Mouse (Mus musculus): ENCODE results near the gene Phactr1. TPM values are rescaled to one million over a fixed set of nuclear protein-coding genes. Genes with fewer than 3 reads are reported as not detected.

Gene Phactr1
- total and polyA plus RNA-seq, 3 experiments = not detected

- Histone ChIP-seq H3K9ac (ENCODE audit: control insufficient read depth, low read depth, low read length, poor library complexity, severe bottlenecking) (no peak overlapping the region), H3K4me3 (ENCODE audit: control insufficient read depth in 1 of 2, insufficient read depth in 1 of 2, low read depth in 2 of 2, low read length in 2 of 2) (no peak overlapping the region), H3K36me3 (ENCODE audit: control insufficient read depth in 1 of 2, insufficient read depth in 2 of 2, low read length in 2 of 2) (no peaks in the 10 kb centered on the region), H3K4me1 (ENCODE audit: control insufficient read depth in 1 of 2, insufficient read depth in 2 of 2, low read length in 2 of 2) (no peaks in the 10 kb centered on the region), H3K27me3 (ENCODE audit: control insufficient read depth in 1 of 2, insufficient read depth in 2 of 2, low read length in 2 of 2) (no peaks in the 10 kb centered on the region), H3K79me2 (ENCODE audit: control insufficient read depth, insufficient read depth, low read length, poor library complexity) (no peaks in the 10 kb centered on the region), H3K9me3 (replicated peaks; ENCODE audit: insufficient read depth, low read length) (no peaks in the 10 kb centered on the region), H3K27ac (ENCODE audit: control insufficient read depth, low read depth, low read length) (no peak overlapping the region)
- no peak for DNase-seq (ENCODE audit: low read depth, low spot score)
- no peak for TF ChIP-seq NRF1 (IDR thresholded peaks at IDR 0.05; ENCODE audit: insufficient read depth, low read depth, low read length, poor library complexity, severe bottlenecking)
- no peak for TF ChIP-seq TBP (IDR thresholded peaks at IDR 0.05; ENCODE audit: low read depth, low read length)
- TF ChIP-seq ETS1 (IDR thresholded peaks at IDR 0.05; ENCODE audit: low read depth, low read length) = no peak
- TF ChIP-seq ZNF384 (IDR thresholded peaks at IDR 0.05; ENCODE audit: low read depth, low read length) = no peak
- no peak for TF ChIP-seq ELF1 (IDR thresholded peaks at IDR 0.05; ENCODE audit: low read depth, low read length)
- no peak for TF ChIP-seq MYB (IDR thresholded peaks at IDR 0.05; ENCODE audit: low read depth, low read length)
- TF ChIP-seq MEF2A (IDR thresholded peaks at IDR 0.05; ENCODE audit: extremely low read depth, insufficient replicate concordance, low read depth, low read length, poor library complexity, severe bottlenecking) = no peak
- TF ChIP-seq RAD21 (IDR thresholded peaks at IDR 0.05; ENCODE audit: low read depth, low read length) = no peak
- TF ChIP-seq USF2 (IDR thresholded peaks at IDR 0.05; ENCODE audit: borderline replicate concordance in 1 of 2, insufficient read depth in 1 of 2, low read depth in 1 of 2, low read length in 2 of 2) = no peak
- no peak for TF ChIP-seq SIN3A (IDR thresholded peaks at IDR 0.05; ENCODE audit: low read length)
- no peak for TF ChIP-seq JUND (IDR thresholded peaks at IDR 0.05; ENCODE audit: low read depth, low read length)
- TF ChIP-seq GABPA (IDR thresholded peaks at IDR 0.05; ENCODE audit: low read depth, low read length) = no peak
Observed at GRCm38 (mm10) chr13:43158281-43158680, 477.9 kb downstream of the Phactr1 start.

GRCm38 (mm10) chr13:43159429-43159828 is 479.0 kb downstream of the Phactr1 start:
- no peak overlapping the region for H3K27ac ChIP-seq (ENCODE audit: control insufficient read depth, low read depth, low read length)
- no peaks in the 10 kb centered on the region for H3K9me3 ChIP-seq (replicated peaks; ENCODE audit: insufficient read depth, low read length)
- H3K4me1 ChIP-seq (ENCODE audit: control insufficient read depth in 1 of 2, insufficient read depth in 2 of 2, low read length in 2 of 2) = no peaks in the 10 kb centered on the region
- no peak overlapping the region for H3K9ac ChIP-seq (ENCODE audit: control insufficient read depth, low read depth, low read length, poor library complexity, severe bottlenecking)
- no peak for TF ChIP-seq MAX (IDR thresholded peaks at IDR 0.05; ENCODE audit: low read length)
- no peaks in the 10 kb centered on the region for H3K27me3 ChIP-seq (ENCODE audit: control insufficient read depth in 1 of 2, insufficient read depth in 2 of 2, low read length in 2 of 2)
- no peaks in the 10 kb centered on the region for H3K79me2 ChIP-seq (ENCODE audit: control insufficient read depth, insufficient read depth, low read length, poor library complexity)
- no peak overlapping the region for H3K4me3 ChIP-seq (ENCODE audit: control insufficient read depth in 1 of 2, insufficient read depth in 1 of 2, low read depth in 2 of 2, low read length in 2 of 2)
- H3K36me3 ChIP-seq (ENCODE audit: control insufficient read depth in 1 of 2, insufficient read depth in 2 of 2, low read length in 2 of 2) = no peaks in the 10 kb centered on the region
- no peak for DNase-seq (ENCODE audit: low read depth, low spot score)

- no peak for DNase-seq (ENCODE audit: low read depth, low spot score)
- no peaks in the 10 kb centered on the region; the same call in 1 of the 2 replicates for H3K79me2 ChIP-seq (ENCODE audit: control insufficient read depth, insufficient read depth, low read length, poor library complexity)
Observed at GRCm38 (mm10) chr13:43167721-43168120, 487.3 kb downstream of the Phactr1 start.

More at GRCm38 (mm10) chr13:43167721-43168120, 487.3 kb downstream of the Phactr1 start:
- H3K27ac ChIP-seq (ENCODE audit: control insufficient read depth, low read depth, low read length) = no peak overlapping the region
- peaks cover 0 to 2% of the 10 kb centered on the region in 2 experiments; a peak in 1 of 4 replicates for H3K4me1 ChIP-seq (ENCODE audit: control insufficient read depth in 1 of 2, insufficient read depth in 2 of 2, low read length in 2 of 2)
- H3K27me3 ChIP-seq (ENCODE audit: control insufficient read depth in 1 of 2, insufficient read depth in 2 of 2, low read length in 2 of 2) = no peaks in the 10 kb centered on the region
- H3K9me3 ChIP-seq (replicated peaks; ENCODE audit: insufficient read depth, low read length) = no peaks in the 10 kb centered on the region
- peaks cover 0 to 4% of the 10 kb centered on the region in 2 experiments; a peak in 1 of 4 replicates for H3K36me3 ChIP-seq (ENCODE audit: control insufficient read depth in 1 of 2, insufficient read depth in 2 of 2, low read length in 2 of 2)
- no peak overlapping the region for H3K4me3 ChIP-seq (ENCODE audit: control insufficient read depth in 1 of 2, insufficient read depth in 1 of 2, low read depth in 2 of 2, low read length in 2 of 2)
- H3K9ac ChIP-seq (ENCODE audit: control insufficient read depth, low read depth, low read length, poor library complexity, severe bottlenecking) = no peak overlapping the region
- TF ChIP-seq ZKSCAN1 (IDR thresholded peaks at IDR 0.05; ENCODE audit: low read depth, low read length) = no peak
- TF ChIP-seq RCOR1 (IDR thresholded peaks at IDR 0.05; ENCODE audit: low read depth, low read length) = no peak
- no peak for TF ChIP-seq MAX (IDR thresholded peaks at IDR 0.05; ENCODE audit: low read length)
- no peak for TF ChIP-seq HCFC1 (IDR thresholded peaks at IDR 0.05; ENCODE audit: low read depth, low read length)
- no peak for TF ChIP-seq MXI1 (IDR thresholded peaks at IDR 0.05; ENCODE audit: low read depth, low read length)
- no peak for TF ChIP-seq CHD2 (IDR thresholded peaks at IDR 0.05; ENCODE audit: low read length)
- no peak for TF ChIP-seq POLR2AphosphoS5 (IDR thresholded peaks at IDR 0.05; ENCODE audit: borderline replicate concordance, low read depth, low read length)
- TF ChIP-seq SIN3A (IDR thresholded peaks at IDR 0.05; ENCODE audit: low read length) = no peak
- no peak for TF ChIP-seq NELFE (IDR thresholded peaks at IDR 0.05; ENCODE audit: low read depth, low read length)
- no peak for TF ChIP-seq CTCF (IDR thresholded peaks at IDR 0.05 in 2 of 3, conservative IDR thresholded peaks at IDR 0.05 in 1 of 3; ENCODE audit: control insufficient read depth in 1 of 3, insufficient read depth in 1 of 3, low read depth in 2 of 3, low read length in 3 of 3, poor library complexity in 1 of 3, severe bottlenecking in 1 of 3)
- no peak for TF ChIP-seq TAL1 (IDR thresholded peaks at IDR 0.05; ENCODE audit: low read length)
- no peak for TF ChIP-seq MAZ (IDR thresholded peaks at IDR 0.05; ENCODE audit: low read depth, low read length)
- TF ChIP-seq BHLHE40 (IDR thresholded peaks at IDR 0.05; ENCODE audit: borderline replicate concordance, low read depth, low read length) = no peak
